Mouse (Mus musculus): ENCODE measurements around the gene Gpd1. TPM values are rescaled to one million over a fixed set of nuclear protein-coding genes. Genes with fewer than 3 reads are reported as not detected.

Gene Gpd1
- total and polyA plus RNA-seq, 2 experiments from 2014 or later, result 9.0 to 16.4 TPM

GRCm38 (mm10) chr15:99713569-99713968 is 3.7 kb upstream of the Gpd1 start:
- TF ChIP-seq CTCF (IDR thresholded peaks at IDR 0.05; ENCODE audit: low read depth) (no peak), EP300 (IDR thresholded peaks at IDR 0.05; ENCODE audit: low read depth) (no peak)
- Histone ChIP-seq H3K4me1 (ENCODE audit: control insufficient read depth, insufficient read depth) (peaks cover 22% of the 10 kb centered on the region), H3K4me2 (ENCODE audit: low read depth, low read length) (no peak overlapping the region), H3K9ac (replicated peaks; ENCODE audit: low read depth, low read length) (peak overlapping the region; percentile 24), H3K4me3 (ENCODE audit: low read depth, low read length) (no peak overlapping the region), H3K36me3 (replicated peaks; ENCODE audit: control insufficient read depth, insufficient read depth, low read length) (peaks cover 46% of the 10 kb centered on the region), H3K9me3 (replicated peaks; ENCODE audit: control insufficient read depth, low read length) (no peaks in the 10 kb centered on the region), H3K27me3 (ENCODE audit: control insufficient read depth, insufficient read depth, low read length) (no peaks in the 10 kb centered on the region), H3K27ac (ENCODE audit: low read depth) (peak overlapping the region; percentile 95)
- 69% methylated on average over 3 of the region's 3 CpGs for WGBS
- DNase-seq (ENCODE audit: low spot score), result no peak
- ATAC-seq (ENCODE audit: insufficient read depth, low read depth), result peak; percentile 29

- no peak overlapping the region for H3K4me3 ChIP-seq (ENCODE audit: low read depth, low read length)
- TF ChIP-seq CTCF (IDR thresholded peaks at IDR 0.05; ENCODE audit: low read depth) (no peak), EP300 (IDR thresholded peaks at IDR 0.05; ENCODE audit: low read depth) (0 out of 2 replicates have a peak, but pooled peaks have one; percentile 67)
- H3K9ac ChIP-seq (replicated peaks; ENCODE audit: low read depth, low read length), result peak overlapping the region; percentile 24; the same call in 1 of the 2 replicates
- H3K36me3 ChIP-seq (replicated peaks; ENCODE audit: control insufficient read depth, insufficient read depth, low read length), result peaks cover 40% of the 10 kb centered on the region
- peak; percentile 74 for DNase-seq (ENCODE audit: low spot score)
- no peaks in the 10 kb centered on the region for H3K9me3 ChIP-seq (replicated peaks; ENCODE audit: control insufficient read depth, low read length)
- 25% methylated on average over 4 of the region's 4 CpGs for WGBS
- no peaks in the 10 kb centered on the region for H3K27me3 ChIP-seq (ENCODE audit: control insufficient read depth, insufficient read depth, low read length)
- ATAC-seq (ENCODE audit: insufficient read depth, low read depth), result peak; percentile 65
- peak overlapping the region; percentile 95 for H3K27ac ChIP-seq (ENCODE audit: low read depth)
- H3K4me2 ChIP-seq (ENCODE audit: low read depth, low read length), result no peak overlapping the region
- H3K4me1 ChIP-seq (ENCODE audit: control insufficient read depth, insufficient read depth), result peaks cover 22% of the 10 kb centered on the region
Observed at GRCm38 (mm10) chr15:99714206-99714605, 3.1 kb upstream of the Gpd1 start.

GRCm38 (mm10) chr15:99714858-99715257 is 2.5 kb upstream of the Gpd1 start:
- Histone ChIP-seq H3K9ac (replicated peaks; ENCODE audit: low read depth, low read length) (no peak overlapping the region), H3K4me2 (ENCODE audit: low read depth, low read length) (no peak overlapping the region), H3K4me1 (ENCODE audit: control insufficient read depth, insufficient read depth) (peaks cover 22% of the 10 kb centered on the region), H3K9me3 (replicated peaks; ENCODE audit: control insufficient read depth, low read length) (no peaks in the 10 kb centered on the region), H3K27ac (ENCODE audit: low read depth) (peak overlapping the region; percentile 95), H3K36me3 (replicated peaks; ENCODE audit: control insufficient read depth, insufficient read depth, low read length) (peaks cover 33% of the 10 kb centered on the region), H3K27me3 (ENCODE audit: control insufficient read depth, insufficient read depth, low read length) (no peaks in the 10 kb centered on the region), H3K4me3 (ENCODE audit: low read depth, low read length) (no peak overlapping the region)
- WGBS, result 47% methylated on average over 7 of the region's 7 CpGs
- ATAC-seq (ENCODE audit: insufficient read depth, low read depth) (peak; percentile 13; the same call in 1 of the 2 replicates), DNase-seq (ENCODE audit: low spot score) (peak; percentile 82)
- peak; percentile 97 for TF ChIP-seq CTCF (IDR thresholded peaks at IDR 0.05; ENCODE audit: low read depth)
- no peak for TF ChIP-seq EP300 (IDR thresholded peaks at IDR 0.05; ENCODE audit: low read depth)

DNA sequence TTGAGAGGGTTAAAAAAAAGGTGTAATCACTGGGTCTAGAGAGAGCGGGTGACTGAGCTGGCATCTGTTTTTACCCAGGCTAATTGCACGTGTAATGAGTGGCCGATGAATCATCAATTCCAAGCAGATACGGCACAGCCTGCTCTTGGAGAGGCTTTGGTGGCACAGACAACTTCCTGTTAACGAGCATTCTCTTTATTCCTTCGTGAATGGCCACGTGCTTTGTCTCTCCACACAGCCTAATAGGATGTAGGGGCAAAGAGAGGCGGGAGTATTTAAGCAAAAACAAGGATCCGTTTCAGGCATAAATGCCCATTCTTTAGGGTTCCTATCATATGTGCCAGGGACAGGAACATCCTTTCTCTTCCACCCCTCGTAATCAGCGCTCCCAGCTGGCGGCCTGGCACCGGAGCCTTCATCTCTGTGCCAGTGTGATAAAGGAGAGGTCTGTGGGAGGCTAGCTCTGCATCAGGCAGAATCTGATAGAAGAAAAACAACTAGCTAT is 1.9 kb upstream of the Gpd1 start:
- ATAC-seq (ENCODE audit: insufficient read depth, low read depth) (no peak), DNase-seq (ENCODE audit: low spot score) (no peak)
- no peak overlapping the region for H3K4me3 ChIP-seq (ENCODE audit: low read depth, low read length)
- no peak overlapping the region for H3K9ac ChIP-seq (replicated peaks; ENCODE audit: low read depth, low read length)
- H3K27ac ChIP-seq (ENCODE audit: low read depth), result peak overlapping the region; percentile 95
- H3K4me2 ChIP-seq (ENCODE audit: low read depth, low read length), result no peak overlapping the region
- WGBS, result 60% methylated on average over 13 of the region's 13 CpGs
- TF ChIP-seq CTCF (IDR thresholded peaks at IDR 0.05; ENCODE audit: low read depth), result no peak
- TF ChIP-seq EP300 (IDR thresholded peaks at IDR 0.05; ENCODE audit: low read depth), result no peak
- no peaks in the 10 kb centered on the region for H3K27me3 ChIP-seq (ENCODE audit: control insufficient read depth, insufficient read depth, low read length)
- H3K4me1 ChIP-seq (ENCODE audit: control insufficient read depth, insufficient read depth), result peaks cover 22% of the 10 kb centered on the region
- peaks cover 27% of the 10 kb centered on the region for H3K36me3 ChIP-seq (replicated peaks; ENCODE audit: control insufficient read depth, insufficient read depth, low read length)
- H3K9me3 ChIP-seq (replicated peaks; ENCODE audit: control insufficient read depth, low read length), result no peaks in the 10 kb centered on the region

DNA sequence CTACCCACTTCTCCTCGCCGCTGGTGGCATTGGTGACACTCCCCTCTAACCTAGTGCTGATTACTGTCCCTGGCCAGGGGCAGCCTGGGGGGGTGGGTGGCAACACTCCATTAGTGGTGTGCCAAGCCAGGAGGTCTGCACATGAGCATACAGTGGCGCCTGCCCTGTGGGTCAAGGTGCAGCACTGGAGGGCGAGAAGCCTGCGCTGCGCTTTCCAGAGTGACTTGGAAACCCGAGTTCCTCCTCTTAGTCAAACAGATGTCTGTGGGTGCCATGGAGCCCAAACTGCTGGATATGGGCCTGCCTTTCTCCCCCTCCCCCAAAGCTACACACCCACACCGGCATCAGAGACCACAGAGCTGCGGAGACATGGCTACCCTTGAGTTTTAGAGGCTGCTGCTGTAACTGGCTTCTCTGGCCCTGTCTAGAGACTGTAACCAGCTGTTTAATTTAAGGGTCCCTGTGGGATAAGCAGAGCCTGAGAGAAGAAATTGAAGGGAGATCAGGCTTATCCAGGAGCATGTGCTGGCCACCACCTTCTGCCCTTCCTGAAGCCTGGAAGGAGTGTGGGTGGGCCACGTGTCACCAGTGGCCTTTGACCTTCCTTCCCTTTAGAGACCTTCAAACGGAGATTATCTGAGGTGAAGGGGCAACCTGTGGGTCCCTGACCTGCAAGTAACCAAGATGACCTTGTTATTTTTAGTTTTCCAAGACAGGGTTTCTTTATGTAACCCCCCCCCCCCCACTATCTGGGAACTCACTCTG is 1.2 kb upstream of the Gpd1 start:
- TF ChIP-seq CTCF (IDR thresholded peaks at IDR 0.05; ENCODE audit: low read depth) (no peak; the same call in 1 of the 2 replicates), EP300 (IDR thresholded peaks at IDR 0.05; ENCODE audit: low read depth) (no peak)
- Histone ChIP-seq H3K4me3 (ENCODE audit: low read depth, low read length) (no peak overlapping the region), H3K4me1 (ENCODE audit: control insufficient read depth, insufficient read depth) (peaks cover 22% of the 10 kb centered on the region), H3K9me3 (replicated peaks; ENCODE audit: control insufficient read depth, low read length) (no peaks in the 10 kb centered on the region), H3K27me3 (ENCODE audit: control insufficient read depth, insufficient read depth, low read length) (no peaks in the 10 kb centered on the region), H3K9ac (replicated peaks; ENCODE audit: low read depth, low read length) (no peak overlapping the region), H3K36me3 (replicated peaks; ENCODE audit: control insufficient read depth, insufficient read depth, low read length) (peaks cover 20% of the 10 kb centered on the region), H3K4me2 (ENCODE audit: low read depth, low read length) (no peak overlapping the region), H3K27ac (ENCODE audit: low read depth) (peak overlapping the region; percentile 32; the same call in 1 of the 2 replicates)
- DNase-seq (ENCODE audit: low spot score) (no peak), ATAC-seq (ENCODE audit: insufficient read depth, low read depth) (no peak)
- WGBS, result 65% methylated on average over 11 of the region's 11 CpGs
